Mouse (Mus musculus) v-Abl transformed pro-B cells (cell line): ENCODE measurements around the gene Tsc22d4.

ENCODE experiments used
- in situ Hi-C, 2 experiments: fragments of 400-800 bp; cut with MboI; formaldehyde crosslinking; loops; one replicate each; pipeline ENCODE4 v1.15.1; 2025; ENCODE audit not compliant: unreplicated experiment in 2 of 2

Gene Tsc22d4

DNA sequence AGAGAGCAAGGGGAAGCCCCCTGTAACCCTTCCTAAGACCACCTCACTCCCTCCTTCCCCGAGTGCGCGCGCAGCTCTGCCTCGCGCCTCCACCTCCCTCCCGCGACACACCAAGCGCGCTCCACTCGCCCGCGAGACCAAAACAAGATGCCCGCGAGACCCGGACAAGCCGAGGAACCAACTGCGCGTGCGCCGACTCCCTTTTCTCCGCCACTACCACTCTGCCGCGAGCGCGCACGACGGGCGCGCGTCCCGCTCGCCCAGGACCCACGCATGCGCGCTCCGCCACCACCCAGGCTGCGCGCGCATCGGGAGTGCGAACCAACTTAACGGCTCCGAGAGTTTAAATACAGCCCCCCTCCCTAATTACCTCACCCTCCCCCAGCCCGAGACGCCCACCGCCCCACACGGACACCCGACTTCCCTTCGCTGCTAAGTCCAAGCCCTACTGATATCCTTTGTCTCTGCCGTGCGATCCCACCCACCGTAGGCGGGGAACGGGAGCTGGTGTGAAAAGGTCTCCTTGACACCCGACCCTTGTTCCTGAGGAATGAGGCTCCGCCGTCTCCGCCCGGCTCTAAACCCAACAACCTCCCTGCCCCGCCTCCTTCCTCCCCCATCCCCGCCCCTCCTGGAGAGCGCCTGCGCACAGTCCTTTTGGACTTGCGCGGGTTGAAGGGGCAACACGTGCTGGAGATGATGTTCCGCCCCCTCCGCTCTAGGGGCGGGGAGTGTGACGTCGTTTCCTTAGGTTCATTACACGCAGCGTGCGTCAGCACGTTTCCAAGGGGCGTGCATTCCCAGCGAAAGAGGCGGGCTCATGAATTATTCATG lies 40.8 kb downstream of the Tsc22d4 start:
- in situ Hi-C loops, result loop anchor here (10.0 kb wide), 2 partner anchors 378 to 472 kb away; partner anchors contain the start of genes Cops6 (in 1 of the 2) and Trip6 (in 1 of the 2)

DNA sequence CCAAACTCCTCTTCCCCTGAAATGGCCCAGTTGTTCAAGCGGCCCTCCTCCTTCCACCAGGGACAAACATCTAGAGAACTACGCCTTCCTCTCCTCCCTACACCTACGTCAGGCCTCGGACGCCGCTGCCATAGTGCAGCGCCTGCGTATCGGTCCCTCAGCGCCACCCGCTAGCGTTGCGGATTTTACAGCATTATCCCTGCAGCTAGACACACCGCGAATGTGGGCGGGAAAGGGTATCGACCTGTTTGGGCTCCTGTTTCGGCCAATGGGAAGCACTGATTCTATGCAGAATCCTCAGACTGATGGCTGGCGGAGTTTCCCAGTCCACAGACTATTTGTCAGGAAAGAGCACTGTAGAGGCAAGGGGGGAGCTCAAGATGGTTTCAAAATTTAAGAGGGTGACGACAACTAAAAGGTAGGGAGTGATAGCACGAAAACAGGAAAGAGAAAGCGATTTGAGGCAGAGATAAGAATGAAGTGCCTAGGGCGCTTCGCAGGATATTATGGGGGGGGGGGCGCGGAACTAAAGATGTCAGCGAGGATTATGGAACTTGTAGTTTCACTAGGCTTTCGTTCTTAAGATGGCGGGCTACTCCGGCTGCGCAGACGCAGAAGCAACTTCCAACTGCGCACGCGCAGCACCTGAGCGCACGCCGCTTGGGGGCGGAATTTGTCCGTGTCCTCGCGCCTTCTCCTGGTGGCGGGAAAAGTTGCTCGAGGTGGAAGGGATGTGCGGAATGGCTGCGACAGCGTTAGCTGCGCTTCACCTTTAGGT lies 41.8 kb downstream of the Tsc22d4 start, which contains the start of the genes Mepce and Zcwpw1:
TSS of gene Mepce (minus strand) at position 505 of the 778 bp plus-strand sequence.
TSS of gene Zcwpw1 (plus strand) at position 648 of the 778 bp plus-strand sequence.
- in situ Hi-C loops, result loop anchor here (10.0 kb wide), 2 partner anchors 377 to 473 kb away; partner anchors contain the start of genes Cops6 (in 1 of the 2) and Trip6 (in 1 of the 2)

GRCm38 (mm10) chr5:137788171-137788570 lies 42.6 kb downstream of the Tsc22d4 start:
- in situ Hi-C loops, result loop anchor here (10.0 kb wide), 2 partner anchors 377 to 473 kb away; partner anchors contain the start of genes Cops6 (in 1 of the 2) and Trip6 (in 1 of the 2)

DNA sequence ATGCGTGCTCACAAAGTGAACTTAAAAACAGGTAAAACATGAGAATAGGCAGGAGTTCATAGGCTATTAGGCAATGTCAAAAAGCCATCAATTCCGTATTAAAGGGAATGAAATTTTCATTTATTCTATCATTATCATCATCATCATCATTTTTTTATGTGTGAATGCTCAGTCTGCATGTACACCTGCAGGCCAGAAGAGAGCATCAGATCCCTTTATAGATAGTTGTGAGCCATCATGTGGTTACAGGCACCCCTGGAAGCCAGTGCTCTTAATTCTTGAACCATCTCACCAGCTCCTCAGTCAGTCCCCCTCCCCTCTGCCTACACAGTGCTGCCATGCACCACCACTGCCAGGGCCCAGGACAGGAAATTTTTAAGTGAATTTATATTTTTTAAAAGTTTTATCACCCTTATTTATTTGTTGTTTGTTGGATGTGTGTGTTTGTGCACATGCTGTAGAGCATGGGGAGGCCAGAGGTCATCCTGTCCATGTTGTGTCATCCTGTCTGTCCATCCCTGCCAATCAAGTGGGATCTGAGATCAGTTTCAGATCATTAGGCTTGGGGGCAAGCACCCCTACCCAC lies 43.5 kb downstream of the Tsc22d4 start:
- in situ Hi-C loops, result loop anchor here (10.0 kb wide), 2 partner anchors 376 to 474 kb away; partner anchors contain the start of genes Cops6 (in 1 of the 2) and Trip6 (in 1 of the 2)

GRCm38 (mm10) chr5:137791553-137791952 lies 46.0 kb downstream of the Tsc22d4 start:
- in situ Hi-C loops, result loop anchor here (5.0 to 10.0 kb wide), 3 partner anchors 86 to 346 kb away; partner anchors contain the start of gene Zscan21 (in 1 of the 2)

GRCm38 (mm10) chr5:137796606-137797005 lies 51.1 kb downstream of the Tsc22d4 start:
- in situ Hi-C loops, result loop anchor here in 1 of 2 experiments (10.0 kb wide), 1 partner anchor 318 kb away; the partner anchor contains the start of gene Zscan21

GRCm38 (mm10) chr5:137800917-137801316 lies 55.4 kb downstream of the Tsc22d4 start:
- in situ Hi-C loops, result loop anchor here in 1 of 2 experiments (25.0 kb wide), 1 partner anchor 286 kb away; the partner anchor contains the start of gene Zkscan1

DNA sequence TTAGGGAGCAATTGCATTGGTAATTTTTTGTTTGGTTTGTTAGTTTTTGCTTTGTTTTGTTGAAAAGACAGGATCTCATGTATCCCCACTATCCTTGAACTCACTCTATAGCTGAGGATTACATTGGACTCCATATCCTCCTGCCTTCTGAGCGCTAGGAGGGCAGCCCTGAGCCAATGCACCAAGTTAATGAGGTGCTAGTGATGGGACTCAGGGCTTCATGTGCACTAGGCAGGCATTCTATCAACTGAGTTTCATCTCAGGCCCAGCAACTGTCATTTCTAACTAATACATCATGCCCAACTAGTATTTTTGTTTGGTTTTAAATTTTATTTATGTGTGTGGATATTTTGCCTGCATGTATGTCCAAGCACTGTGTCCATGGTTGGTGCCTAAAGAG lies 60.6 kb downstream of the Tsc22d4 start:
- in situ Hi-C loops, result loop anchor here in 1 of 2 experiments (25.0 kb wide), 1 partner anchor 281 kb away; the partner anchor contains the start of gene Zkscan1

- in situ Hi-C loops, result loop anchor here in 1 of 2 experiments (25.0 kb wide), 1 partner anchor 279 kb away; the partner anchor contains the start of gene Zkscan1
Observed at GRCm38 (mm10) chr5:137808316-137808715, 62.8 kb downstream of the Tsc22d4 start.

DNA sequence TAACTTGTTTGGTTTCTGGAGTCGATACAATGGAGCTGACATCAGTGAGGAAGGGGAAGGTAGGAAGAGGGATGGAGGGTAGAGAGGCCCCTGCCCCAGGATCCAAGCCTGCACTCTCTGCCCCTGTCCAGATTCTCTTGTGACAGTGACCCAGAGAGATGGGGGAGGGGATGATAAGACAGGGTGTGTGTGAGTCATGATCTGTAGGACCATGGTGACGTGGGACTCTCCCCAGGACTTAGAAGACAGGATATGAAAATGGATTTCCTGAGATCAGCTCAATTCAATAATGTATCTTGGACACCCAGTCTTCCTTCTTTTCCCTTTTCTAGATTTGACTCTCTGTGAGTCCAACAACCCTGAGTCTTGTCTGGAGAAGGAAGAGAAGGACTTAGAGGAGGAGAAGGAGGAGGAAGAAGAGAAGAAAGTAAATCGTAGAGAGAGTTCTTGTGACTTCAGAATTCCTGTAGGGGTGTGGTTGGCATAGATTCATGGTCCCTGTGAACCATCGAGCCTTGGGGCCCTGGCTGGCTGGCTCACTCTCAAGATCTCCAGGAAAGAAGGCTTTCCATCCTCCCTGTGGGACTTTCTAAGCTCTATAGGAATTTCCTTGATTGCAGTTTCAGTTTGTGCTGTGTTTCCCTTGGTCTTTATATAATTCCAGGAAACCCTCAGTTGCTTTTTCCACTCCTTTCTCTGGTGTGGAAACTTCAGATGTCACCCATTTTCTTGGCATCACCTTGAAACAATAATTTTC lies 72.1 kb downstream of the Tsc22d4 start:
- in situ Hi-C loops, result loop anchor here in 1 of 2 experiments (25.0 kb wide), 1 partner anchor 270 kb away; the partner anchor contains the start of gene Zkscan1
